Mouse (Mus musculus): Measurements from ENCODE around the gene Pycard. TPM values are rescaled to one million over a fixed set of nuclear protein-coding genes. Genes with fewer than 3 reads are reported as not detected.
"Not testable (repeated sequence)": the region's sequence is repeated elsewhere in the genome, so short reads cannot be mapped to it uniquely, and the experiment has no call there.

Pycard gene
- polyA plus RNA-seq (2015; fragmentation: Nextera tagmentation; extraction: Ambion mirVana) = 23.7 and 31.2 TPM in 2 replicates

DNA sequence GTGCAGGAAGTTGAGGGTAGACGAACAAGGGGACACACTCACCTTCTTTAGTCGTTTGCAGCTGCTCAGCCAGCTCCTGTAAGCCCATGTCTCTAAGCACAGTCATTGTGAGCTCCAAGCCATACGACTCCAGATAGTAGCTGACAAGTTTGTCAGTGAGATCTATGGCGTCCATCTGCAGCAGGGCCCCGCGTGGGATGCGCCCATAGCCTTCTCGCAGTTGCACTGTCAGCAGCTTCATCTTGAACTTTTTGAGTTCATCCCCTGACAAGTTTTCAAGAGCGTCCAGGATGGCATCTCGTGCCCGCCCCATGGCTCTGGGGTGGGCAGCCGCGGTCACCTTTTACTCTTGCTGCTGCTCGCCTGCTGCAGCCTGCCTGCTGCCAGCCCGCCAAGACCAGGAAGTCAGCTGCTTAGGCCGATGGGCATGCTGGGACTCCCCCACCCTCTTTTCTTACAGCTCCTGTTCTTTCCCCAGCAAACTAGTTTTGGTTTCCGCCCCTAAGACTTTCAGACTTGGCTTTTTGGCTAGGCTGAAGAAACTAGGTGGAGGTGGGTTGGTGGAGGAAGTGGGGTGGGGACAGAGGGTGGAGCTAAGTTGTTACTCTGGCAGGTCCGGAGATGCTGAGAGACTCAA lies at the start of gene Pycard:
Pycard (minus strand) TSS at position 527 of the 637 bp plus-strand sequence.
- peak within 1 kb of the TSS; percentile 69 for H3K27ac ChIP-seq
- H3K9ac ChIP-seq = peak within 1 kb of the TSS; percentile 71
- peaks cover 43% of the 10 kb centered on the region for H3K4me1 ChIP-seq (replicated peaks)
- no peak for DNase-seq
- H3K36me3 ChIP-seq = peaks cover 21% of the 10 kb centered on the region
- peak within 1 kb of the TSS; percentile 60 for H3K4me3 ChIP-seq (replicated peaks)
- no peaks in the 10 kb centered on the region for H3K27me3 ChIP-seq
- peak; percentile 75 for ATAC-seq (ENCODE audit: low read depth)
- 5% methylated on average over 18 of the region's 18 CpGs for WGBS (ENCODE audit: insufficient replicate concordance)
- H3K4me2 ChIP-seq = peak within 1 kb of the TSS; percentile 78
- H3K9me3 ChIP-seq (replicated peaks) = no peaks in the 10 kb centered on the region

DNA sequence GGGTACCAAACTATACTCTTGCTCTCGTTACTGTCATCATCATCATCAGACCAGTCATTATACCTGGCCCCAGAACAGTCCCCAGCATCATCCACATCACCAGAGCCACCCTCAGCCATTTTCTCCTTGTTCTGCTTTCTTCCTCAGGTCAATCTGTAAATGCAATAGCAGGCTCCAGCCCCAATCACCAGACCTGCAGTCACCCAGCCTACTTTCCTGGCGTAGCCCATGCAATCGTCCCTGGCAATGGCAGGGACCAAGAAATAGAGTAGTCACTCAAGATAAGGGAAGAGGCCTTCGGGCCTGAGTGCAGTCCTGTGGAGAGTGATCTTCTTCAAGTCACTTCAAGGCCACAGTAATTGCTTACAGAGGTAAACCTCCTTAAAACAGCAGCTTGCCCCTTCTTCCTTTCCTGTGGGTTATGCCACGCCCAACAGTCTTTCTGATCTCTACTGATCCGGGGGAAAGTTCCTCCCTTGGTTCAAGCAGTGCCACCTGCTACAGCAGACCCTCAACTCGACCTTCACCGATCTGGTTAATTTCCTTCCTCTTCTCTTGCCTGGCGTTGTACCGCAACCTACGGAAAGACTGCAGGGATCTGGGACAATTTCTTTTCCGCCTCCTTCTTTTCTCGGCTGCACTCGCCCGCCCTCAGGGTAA lies 48.6 kb upstream of the Pycard start:
- 22% methylated on average over 15 of the region's 15 CpGs for WGBS (ENCODE audit: insufficient replicate concordance)
- not testable (repeated sequence) for H3K9me3 ChIP-seq (replicated peaks); ATAC-seq (ENCODE audit: low read depth); H3K27ac ChIP-seq; H3K36me3 ChIP-seq; DNase-seq; H3K27me3 ChIP-seq; H3K4me3 ChIP-seq (replicated peaks); H3K9ac ChIP-seq; H3K4me1 ChIP-seq (replicated peaks); H3K4me2 ChIP-seq

DNA sequence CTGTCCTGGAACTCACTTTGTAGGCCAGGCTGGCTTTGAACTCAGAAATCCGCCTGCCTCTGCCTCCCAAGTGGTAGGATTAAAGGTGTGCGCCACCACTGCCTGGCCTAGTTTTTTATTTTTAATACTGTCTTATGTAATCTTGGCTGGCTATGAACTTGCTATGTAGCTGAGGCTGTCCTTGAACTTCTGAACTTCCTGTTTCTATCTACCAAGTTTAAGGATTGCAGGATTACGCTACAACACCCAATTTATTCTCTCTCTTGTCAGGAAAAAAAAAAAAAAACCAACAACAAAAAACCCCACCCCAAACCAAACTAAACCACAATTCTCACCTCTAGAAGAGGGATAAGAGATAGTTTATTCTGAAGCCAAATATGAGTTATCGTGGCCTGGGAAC lies 39.9 kb upstream of the Pycard start:
- H3K4me2 ChIP-seq = no peak overlapping the region
- no peak overlapping the region for H3K27ac ChIP-seq
- H3K9ac ChIP-seq = no peak overlapping the region
- H3K4me1 ChIP-seq (replicated peaks) = no peaks in the 10 kb centered on the region; the same call in 1 of the 2 replicates
- DNase-seq = no peak
- no peak overlapping the region for H3K4me3 ChIP-seq (replicated peaks)
- WGBS (ENCODE audit: insufficient replicate concordance) = 79% methylated on average over 4 of the region's 4 CpGs
- H3K36me3 ChIP-seq = no peaks in the 10 kb centered on the region
- ATAC-seq (ENCODE audit: low read depth) = no peak
- no peaks in the 10 kb centered on the region for H3K9me3 ChIP-seq (replicated peaks)
- no peaks in the 10 kb centered on the region for H3K27me3 ChIP-seq

DNA sequence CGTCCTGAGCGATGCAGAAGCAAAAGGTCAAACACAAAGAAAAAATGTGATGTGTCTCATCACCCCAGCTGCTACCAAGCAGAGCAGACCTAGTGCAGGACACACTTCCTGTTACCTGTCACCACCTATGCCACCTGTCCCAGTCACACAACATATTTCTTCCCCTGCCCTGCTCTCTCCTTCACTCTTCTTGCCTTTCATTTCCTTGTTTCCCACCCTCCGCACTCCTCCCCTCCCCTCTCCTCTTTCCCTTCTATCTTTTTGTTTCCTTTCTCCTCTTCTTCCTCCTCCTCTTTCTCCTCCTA lies 39.3 kb upstream of the Pycard start:
- 78% methylated on average over 3 of the region's 3 CpGs for WGBS (ENCODE audit: insufficient replicate concordance)
- no peak for DNase-seq
- Histone ChIP-seq H3K4me1 (replicated peaks) (no peaks in the 10 kb centered on the region; the same call in 1 of the 2 replicates), H3K4me3 (replicated peaks) (no peak overlapping the region), H3K36me3 (no peaks in the 10 kb centered on the region), H3K27ac (no peak overlapping the region), H3K4me2 (no peak overlapping the region), H3K9ac (no peak overlapping the region), H3K9me3 (replicated peaks) (no peaks in the 10 kb centered on the region), H3K27me3 (no peaks in the 10 kb centered on the region)
- no peak for ATAC-seq (ENCODE audit: low read depth)

DNA sequence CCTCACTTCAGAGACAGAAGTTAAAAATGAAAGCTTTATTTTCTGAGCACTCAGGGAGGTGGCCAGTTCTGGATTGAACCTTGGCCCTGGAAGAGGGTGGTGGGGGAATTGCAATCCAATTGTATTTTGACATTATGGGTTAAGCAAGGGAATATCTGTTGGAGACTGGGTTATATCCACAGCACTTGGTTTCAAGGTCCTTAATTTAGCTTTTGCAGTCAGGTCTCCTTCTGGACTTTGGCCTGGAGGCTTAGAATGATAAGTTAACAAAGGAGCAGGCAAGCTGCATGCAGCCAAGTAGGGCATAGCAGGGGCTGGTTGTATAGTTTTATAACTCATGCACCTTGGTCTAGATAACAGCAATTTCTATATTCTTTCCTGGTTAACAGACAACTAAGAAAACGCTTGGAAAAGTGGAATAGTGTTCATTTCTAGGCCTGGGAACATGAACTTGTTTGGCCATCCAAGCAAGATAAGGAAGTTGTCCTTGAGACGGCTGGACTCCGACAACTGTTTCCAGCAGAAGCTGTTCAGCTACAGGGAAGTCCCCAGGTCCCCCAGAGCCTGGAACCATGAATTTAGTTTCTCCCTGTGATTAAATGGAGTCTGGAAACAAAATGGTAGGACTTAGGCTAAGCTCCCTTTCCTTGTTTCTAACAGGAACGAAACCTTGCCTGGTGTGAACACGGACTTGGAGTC lies 38.8 kb upstream of the Pycard start:
- ATAC-seq (ENCODE audit: low read depth) (no peak), DNase-seq (no peak)
- no peak overlapping the region for H3K4me3 ChIP-seq (replicated peaks)
- H3K27ac ChIP-seq = no peak overlapping the region
- H3K27me3 ChIP-seq = no peaks in the 10 kb centered on the region
- 70% methylated on average over 5 of the region's 5 CpGs for WGBS (ENCODE audit: insufficient replicate concordance)
- no peaks in the 10 kb centered on the region for H3K36me3 ChIP-seq
- H3K4me2 ChIP-seq = no peak overlapping the region
- H3K9me3 ChIP-seq (replicated peaks) = no peaks in the 10 kb centered on the region
- H3K9ac ChIP-seq = no peak overlapping the region
- H3K4me1 ChIP-seq (replicated peaks) = no peaks in the 10 kb centered on the region; the same call in 1 of the 2 replicates

DNA sequence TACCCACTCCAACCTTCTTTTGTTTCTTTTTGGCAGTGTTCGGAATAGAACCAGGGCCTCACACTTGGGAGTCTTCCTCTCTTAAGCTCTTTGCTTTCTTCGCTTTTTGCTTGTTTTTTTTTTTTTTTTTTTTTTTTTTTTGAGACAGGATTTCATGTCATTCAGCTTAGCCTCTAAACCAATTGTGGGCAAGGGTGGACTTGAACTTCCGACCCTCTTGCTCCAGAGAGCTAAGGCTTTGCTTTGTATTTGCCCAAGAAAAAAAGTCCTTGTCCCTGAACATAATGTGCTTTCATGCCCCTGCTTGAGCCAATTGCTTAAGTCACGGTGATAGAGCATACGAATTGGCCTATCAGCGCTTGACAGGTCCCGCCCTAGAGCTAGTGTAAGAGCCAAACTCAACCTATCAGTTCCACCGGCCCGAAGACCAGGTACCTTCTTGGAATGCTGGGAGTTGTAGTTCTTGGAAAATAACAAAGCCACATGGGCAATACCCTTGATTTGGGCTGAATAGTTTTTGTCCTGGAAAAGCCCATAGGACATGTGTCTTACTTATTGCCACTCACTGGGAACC lies 37.8 kb upstream of the Pycard start:
- Histone ChIP-seq H3K4me3 (replicated peaks) (no peak overlapping the region), H3K4me2 (no peak overlapping the region), H3K27me3 (no peaks in the 10 kb centered on the region), H3K9ac (no peak overlapping the region), H3K9me3 (replicated peaks) (no peaks in the 10 kb centered on the region), H3K36me3 (no peaks in the 10 kb centered on the region), H3K4me1 (replicated peaks) (no peaks in the 10 kb centered on the region; the same call in 1 of the 2 replicates), H3K27ac (no peak overlapping the region)
- 45% methylated on average over 9 of the region's 9 CpGs for WGBS (ENCODE audit: insufficient replicate concordance)
- DNase-seq (peak; percentile 39), ATAC-seq (ENCODE audit: low read depth) (peak; percentile 92)

DNA sequence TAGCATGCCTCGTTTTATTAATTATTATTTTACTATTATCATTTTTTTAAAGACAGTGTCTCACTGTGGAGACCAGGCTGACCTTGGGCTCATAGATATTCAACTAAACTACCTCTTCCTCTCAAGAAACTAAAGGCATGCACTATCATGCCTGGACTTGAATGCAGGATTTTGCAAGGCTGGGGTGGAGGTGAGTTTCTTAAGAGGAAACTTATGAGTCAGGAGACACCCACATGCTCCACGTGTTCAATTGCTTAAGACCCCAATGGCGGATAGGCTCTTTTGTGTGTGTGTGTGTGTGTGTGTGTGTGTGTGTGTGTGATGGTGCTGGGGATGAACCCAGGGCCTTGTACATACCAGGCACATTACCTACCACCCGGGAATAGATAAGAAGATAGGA lies 31.7 kb upstream of the Pycard start:
- ATAC-seq (ENCODE audit: low read depth) (no peak), DNase-seq (no peak)
- no peak overlapping the region for H3K4me2 ChIP-seq
- WGBS (ENCODE audit: insufficient replicate concordance) = 57% methylated on average over 4 of the region's 4 CpGs
- H3K4me1 ChIP-seq (replicated peaks) = no peaks in the 10 kb centered on the region
- no peaks in the 10 kb centered on the region for H3K36me3 ChIP-seq
- H3K9me3 ChIP-seq (replicated peaks) = no peaks in the 10 kb centered on the region
- no peak overlapping the region for H3K9ac ChIP-seq
- no peak overlapping the region for H3K27ac ChIP-seq
- H3K4me3 ChIP-seq (replicated peaks) = no peak overlapping the region
- no peaks in the 10 kb centered on the region for H3K27me3 ChIP-seq

DNA sequence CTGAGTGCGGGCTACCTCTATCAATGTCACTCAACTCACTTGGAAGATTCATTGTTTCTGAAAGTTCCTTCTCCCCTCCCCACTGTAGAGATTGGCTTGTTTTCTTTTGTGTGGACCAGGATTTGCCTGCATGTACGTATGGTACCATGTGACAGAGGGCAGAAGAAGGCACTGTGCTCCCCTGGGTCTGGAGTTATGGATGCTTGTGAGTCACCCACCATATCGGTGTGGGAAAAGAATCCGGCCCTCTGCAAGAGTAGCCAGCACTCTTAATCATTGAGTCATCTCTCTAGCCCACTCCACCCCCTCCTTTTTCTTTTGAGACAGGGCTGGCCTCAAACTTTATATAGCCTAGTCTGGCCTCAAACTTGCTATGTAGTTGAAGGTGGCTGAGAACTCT lies 31.3 kb upstream of the Pycard start:
- no peaks in the 10 kb centered on the region for H3K4me1 ChIP-seq (replicated peaks)
- 72% methylated on average over 4 of the region's 4 CpGs for WGBS (ENCODE audit: insufficient replicate concordance)
- no peaks in the 10 kb centered on the region for H3K9me3 ChIP-seq (replicated peaks)
- ATAC-seq (ENCODE audit: low read depth) (no peak), DNase-seq (no peak)
- no peak overlapping the region for H3K4me2 ChIP-seq
- H3K36me3 ChIP-seq = no peaks in the 10 kb centered on the region
- H3K9ac ChIP-seq = no peak overlapping the region
- no peaks in the 10 kb centered on the region for H3K27me3 ChIP-seq
- no peak overlapping the region for H3K4me3 ChIP-seq (replicated peaks)
- no peak overlapping the region for H3K27ac ChIP-seq

DNA sequence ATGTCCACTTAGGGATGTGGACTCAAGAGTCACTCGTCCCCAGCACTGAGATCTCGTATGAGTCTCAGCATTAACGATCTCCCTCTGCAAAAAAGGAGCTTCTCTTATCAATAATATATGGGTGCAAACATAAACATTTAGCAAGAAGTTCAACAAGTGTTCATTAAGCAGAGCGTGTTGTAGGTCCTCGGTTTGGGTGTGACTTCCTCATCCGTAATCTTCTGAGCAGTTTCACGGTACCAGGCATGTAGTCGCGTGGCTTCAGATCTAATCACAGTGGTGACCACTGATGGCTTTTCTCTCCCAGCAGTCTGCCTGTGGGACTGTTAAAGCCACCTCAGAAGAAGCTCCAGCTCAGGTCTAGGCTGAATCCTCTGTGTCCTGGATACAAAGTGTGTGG lies 30.7 kb upstream of the Pycard start:
- no peaks in the 10 kb centered on the region for H3K27me3 ChIP-seq

DNA sequence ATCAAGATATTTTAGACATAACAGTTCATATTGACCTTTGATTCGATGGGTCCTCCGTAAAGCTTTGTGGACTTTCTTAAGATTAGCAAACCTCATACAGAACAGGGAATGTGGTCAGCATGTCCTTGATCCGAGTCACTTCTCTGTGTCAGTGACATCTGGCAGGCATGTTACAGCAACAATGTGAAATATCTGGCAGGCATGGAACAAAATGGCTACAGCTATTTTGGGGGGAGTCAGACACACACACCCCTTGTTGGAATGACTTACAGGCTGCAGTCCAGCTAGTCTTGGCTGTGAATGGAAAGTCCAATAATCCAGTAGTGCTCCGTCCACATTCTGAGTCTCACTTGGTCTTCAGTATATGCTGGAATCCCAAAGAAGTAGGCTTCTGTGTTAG lies 29.9 kb upstream of the Pycard start:
- H3K36me3 ChIP-seq = no peaks in the 10 kb centered on the region
- no peaks in the 10 kb centered on the region for H3K4me1 ChIP-seq (replicated peaks)
- H3K9ac ChIP-seq = no peak overlapping the region
- no peak overlapping the region for H3K27ac ChIP-seq
- WGBS (ENCODE audit: insufficient replicate concordance) = 71% methylated on average over 4 of the region's 4 CpGs
- no peak for ATAC-seq (ENCODE audit: low read depth)
- no peak overlapping the region for H3K4me2 ChIP-seq
- H3K9me3 ChIP-seq (replicated peaks) = no peaks in the 10 kb centered on the region
- no peak for DNase-seq
- no peaks in the 10 kb centered on the region for H3K27me3 ChIP-seq
- H3K4me3 ChIP-seq (replicated peaks) = no peak overlapping the region

More for the DNA sequence above, 30.7 kb upstream of the Pycard start:
- Histone ChIP-seq H3K4me1 (replicated peaks) (no peaks in the 10 kb centered on the region), H3K4me3 (replicated peaks) (no peak overlapping the region), H3K27ac (no peak overlapping the region), H3K36me3 (no peaks in the 10 kb centered on the region), H3K9me3 (replicated peaks) (no peaks in the 10 kb centered on the region), H3K9ac (no peak overlapping the region), H3K4me2 (no peak overlapping the region)
- DNase-seq (no peak), ATAC-seq (ENCODE audit: low read depth) (no peak)
- WGBS (ENCODE audit: insufficient replicate concordance) = 65% methylated on average over 9 of the region's 9 CpGs

DNA sequence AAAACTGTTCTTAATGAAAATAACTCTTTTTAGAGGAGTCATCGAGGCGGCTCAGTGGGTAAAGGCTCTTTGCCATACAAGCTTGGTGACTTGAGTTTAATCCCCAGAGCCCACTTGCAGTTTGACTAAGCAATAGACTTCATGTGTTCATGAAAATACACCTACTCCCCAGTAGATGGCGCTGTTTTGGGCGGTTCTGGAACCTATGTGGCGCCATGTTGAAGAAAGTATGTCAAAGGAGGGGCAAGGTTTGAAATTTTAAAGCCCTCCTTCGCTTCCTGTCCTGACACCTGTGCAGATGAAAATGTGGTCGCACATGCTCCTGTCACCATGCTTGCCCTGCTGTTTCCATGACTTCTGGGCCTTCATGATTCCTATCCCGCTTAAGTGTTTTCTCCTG lies 29.3 kb upstream of the Pycard start:
- Histone ChIP-seq H3K4me1 (replicated peaks) (no peaks in the 10 kb centered on the region), H3K9ac (no peak overlapping the region), H3K27me3 (no peaks in the 10 kb centered on the region), H3K27ac (no peak overlapping the region), H3K4me3 (replicated peaks) (no peak overlapping the region), H3K9me3 (replicated peaks) (no peaks in the 10 kb centered on the region), H3K36me3 (no peaks in the 10 kb centered on the region), H3K4me2 (no peak overlapping the region)
- DNase-seq (no peak), ATAC-seq (ENCODE audit: low read depth) (no peak)
- 54% methylated on average over 8 of the region's 8 CpGs for WGBS (ENCODE audit: insufficient replicate concordance)
